Mouse (Mus musculus): ENCODE results near the gene Mog. TPM values are rescaled to one million over a fixed set of nuclear protein-coding genes. Genes with fewer than 3 reads are reported as not detected.

Gene Mog
- polyA plus RNA-seq, 1 experiment, result 0.04 TPM

DNA sequence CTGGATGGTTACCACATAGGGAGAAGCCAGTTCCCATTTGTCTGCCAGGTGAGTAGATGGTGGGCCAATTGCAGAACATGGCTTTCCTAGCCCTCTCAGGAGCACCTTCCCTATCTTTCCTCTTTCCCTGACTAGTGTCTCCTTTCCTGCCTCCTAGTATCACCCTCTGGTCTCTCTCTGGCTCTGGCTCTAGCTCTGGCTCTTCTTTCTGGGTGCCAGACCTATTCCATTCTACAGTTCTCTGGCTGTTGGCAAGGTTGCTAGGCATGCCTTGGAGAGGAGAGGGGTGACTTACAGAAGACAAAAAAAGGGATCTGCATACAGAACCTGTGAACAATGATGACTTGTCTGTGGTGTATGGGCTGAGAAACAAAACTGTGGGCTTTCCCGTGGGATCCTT, 44.7 kb upstream of the Mog start:
- Histone ChIP-seq H3K27me3 (ENCODE audit: control insufficient read depth, insufficient read depth, insufficient read length) (no peaks in the 10 kb centered on the region), H3K36me3 (ENCODE audit: control insufficient read depth, insufficient read depth) (peaks cover 20% of the 10 kb centered on the region), H3K4me2 (ENCODE audit: low read depth) (no peak overlapping the region), H3K4me3 (no peak overlapping the region), H3K79me2 (ENCODE audit: control insufficient read depth, insufficient read depth) (no peaks in the 10 kb centered on the region), H3ac (ENCODE audit: control insufficient read depth, insufficient read length) (no peak overlapping the region)
- TF ChIP-seq CEBPB (IDR thresholded peaks at IDR 0.05; ENCODE audit: insufficient read depth, poor library complexity, severe bottlenecking) (no peak), MAX (IDR thresholded peaks at IDR 0.05; ENCODE audit: low read depth) (no peak), MYOD1 (IDR thresholded peaks at IDR 0.05; ENCODE audit: control insufficient read depth in 1 of 3, insufficient read length in 2 of 3, low read depth in 2 of 3) (no peak), E2F4 (IDR thresholded peaks at IDR 0.05; ENCODE audit: insufficient read depth) (no peak), TCF3 (IDR thresholded peaks at IDR 0.05; ENCODE audit: insufficient read length, low read depth) (no peak), SRF (IDR thresholded peaks at IDR 0.05; ENCODE audit: control insufficient read depth, insufficient read length, low read depth) (no peak), USF1 (IDR thresholded peaks at IDR 0.05; ENCODE audit: low read depth) (no peak), REST (IDR thresholded peaks at IDR 0.05; ENCODE audit: insufficient read depth, insufficient read length) (no peak), POLR2AphosphoS2 (IDR thresholded peaks at IDR 0.05; ENCODE audit: insufficient read length, low read depth) (no peak), POLR2A (IDR thresholded peaks at IDR 0.05; ENCODE audit: insufficient read length, low read depth) (no peak), MYOG (IDR thresholded peaks at IDR 0.05; ENCODE audit: control insufficient read depth in 1 of 3, insufficient read depth in 1 of 3, insufficient read length in 2 of 3, low read depth in 2 of 3) (no peak)

GRCm38 (mm10) chr17:37065993-37066392, 42.8 kb upstream of the Mog start:
- H3K79me2 ChIP-seq (ENCODE audit: control insufficient read depth, insufficient read depth), result no peaks in the 10 kb centered on the region
- H3K36me3 ChIP-seq (ENCODE audit: control insufficient read depth, insufficient read depth), result peaks cover 33% of the 10 kb centered on the region
- H3ac ChIP-seq (ENCODE audit: control insufficient read depth, insufficient read length), result no peak overlapping the region
- no peak overlapping the region for H3K4me3 ChIP-seq
- no peak overlapping the region for H3K4me2 ChIP-seq (ENCODE audit: low read depth)
- TF ChIP-seq POLR2AphosphoS2 (IDR thresholded peaks at IDR 0.05; ENCODE audit: insufficient read length, low read depth) (no peak), MYOG (IDR thresholded peaks at IDR 0.05; ENCODE audit: control insufficient read depth in 1 of 3, insufficient read depth in 1 of 3, insufficient read length in 2 of 3, low read depth in 2 of 3) (no peak), REST (IDR thresholded peaks at IDR 0.05; ENCODE audit: insufficient read depth, insufficient read length) (no peak), MYOD1 (IDR thresholded peaks at IDR 0.05; ENCODE audit: control insufficient read depth in 1 of 3, insufficient read length in 2 of 3, low read depth in 2 of 3) (no peak)
- H3K27me3 ChIP-seq (ENCODE audit: control insufficient read depth, insufficient read depth, insufficient read length), result no peaks in the 10 kb centered on the region

DNA sequence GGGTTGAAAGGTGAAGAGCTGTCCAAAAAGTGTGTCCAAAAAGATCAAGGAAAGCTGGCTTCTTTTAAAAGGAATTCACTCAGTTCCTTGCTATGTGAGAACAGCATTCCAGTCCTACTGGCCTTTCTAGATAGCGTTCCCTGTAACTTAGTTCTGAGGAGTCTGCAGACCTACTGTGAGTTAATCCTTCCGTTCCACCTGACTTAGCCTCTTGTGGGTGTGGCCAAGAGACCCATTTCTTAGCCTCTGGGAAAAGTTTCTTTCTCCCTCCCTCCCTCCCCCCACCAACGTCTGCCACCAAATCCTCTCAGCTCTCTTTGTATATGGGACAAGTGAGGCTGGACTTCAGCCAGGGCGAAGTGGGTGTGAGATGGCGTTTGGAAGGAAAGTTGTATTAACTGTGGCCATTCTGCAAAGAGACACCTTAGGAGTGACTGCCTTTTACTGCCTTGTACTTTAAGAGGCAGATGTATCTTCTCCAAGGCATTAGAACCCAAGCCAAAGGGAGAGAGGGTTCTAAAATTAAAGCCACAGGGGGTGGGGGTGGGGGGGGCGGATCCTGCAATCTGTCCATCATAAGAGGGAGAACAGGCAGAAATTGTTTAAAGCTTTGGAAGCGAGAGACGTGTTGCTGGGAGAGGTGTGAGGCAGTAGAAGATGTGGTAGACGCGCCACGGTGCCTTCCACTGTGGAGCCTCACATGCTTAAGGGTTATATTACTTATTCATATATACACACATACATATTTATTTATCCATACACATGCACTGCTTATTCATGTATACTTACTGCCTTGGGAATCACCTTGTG, 40.7 kb upstream of the Mog start:
- Histone ChIP-seq H3ac (ENCODE audit: control insufficient read depth, insufficient read length) (no peak overlapping the region), H3K4me3 (no peak overlapping the region), H3K79me2 (ENCODE audit: control insufficient read depth, insufficient read depth) (no peaks in the 10 kb centered on the region), H3K27me3 (ENCODE audit: control insufficient read depth, insufficient read depth, insufficient read length) (no peaks in the 10 kb centered on the region), H3K4me2 (ENCODE audit: low read depth) (no peak overlapping the region), H3K36me3 (ENCODE audit: control insufficient read depth, insufficient read depth) (peaks cover 46% of the 10 kb centered on the region)
- TF ChIP-seq SRF (IDR thresholded peaks at IDR 0.05; ENCODE audit: control insufficient read depth, insufficient read length, low read depth), result no peak
- no peak for TF ChIP-seq USF1 (IDR thresholded peaks at IDR 0.05; ENCODE audit: low read depth)
- TF ChIP-seq MYOD1 (IDR thresholded peaks at IDR 0.05; ENCODE audit: control insufficient read depth in 1 of 3, insufficient read length in 2 of 3, low read depth in 2 of 3), result no peak
- no peak for TF ChIP-seq MYOG (IDR thresholded peaks at IDR 0.05; ENCODE audit: control insufficient read depth in 1 of 3, insufficient read depth in 1 of 3, insufficient read length in 2 of 3, low read depth in 2 of 3)
- no peak for TF ChIP-seq TCF3 (IDR thresholded peaks at IDR 0.05; ENCODE audit: insufficient read length, low read depth)
- TF ChIP-seq E2F4 (IDR thresholded peaks at IDR 0.05; ENCODE audit: insufficient read depth), result no peak
- TF ChIP-seq REST (IDR thresholded peaks at IDR 0.05; ENCODE audit: insufficient read depth, insufficient read length), result no peak
- no peak for TF ChIP-seq CEBPB (IDR thresholded peaks at IDR 0.05; ENCODE audit: insufficient read depth, poor library complexity, severe bottlenecking)
- TF ChIP-seq POLR2AphosphoS2 (IDR thresholded peaks at IDR 0.05; ENCODE audit: insufficient read length, low read depth), result no peak
- no peak for TF ChIP-seq POLR2A (IDR thresholded peaks at IDR 0.05; ENCODE audit: insufficient read length, low read depth)
- TF ChIP-seq MAX (IDR thresholded peaks at IDR 0.05; ENCODE audit: low read depth), result no peak
- no peak for TF ChIP-seq TCF12 (IDR thresholded peaks at IDR 0.05; ENCODE audit: insufficient read depth, poor library complexity, severe bottlenecking)

DNA sequence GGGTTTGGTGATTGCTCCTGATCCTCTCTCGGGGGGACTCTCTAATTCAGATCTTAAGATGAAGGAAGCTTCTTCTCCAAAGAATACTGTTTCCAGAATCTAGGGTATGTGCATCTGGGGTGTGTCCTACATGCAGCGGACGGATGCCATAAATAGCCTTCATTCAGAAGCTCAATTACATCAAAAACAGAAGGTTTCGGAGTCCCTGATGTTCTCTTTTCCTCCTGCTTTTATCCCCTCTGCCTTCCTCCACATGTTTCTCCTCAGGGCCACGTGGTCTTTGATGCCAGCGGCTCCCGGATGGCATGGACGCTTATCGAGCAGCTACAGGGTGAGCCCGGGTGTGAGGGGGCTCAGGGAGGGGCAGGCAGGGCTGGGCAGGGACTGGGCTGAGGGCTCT, 39.9 kb upstream of the Mog start:
- Histone ChIP-seq H3K4me2 (ENCODE audit: low read depth) (no peak overlapping the region), H3K36me3 (ENCODE audit: control insufficient read depth, insufficient read depth) (peaks cover 46% of the 10 kb centered on the region)
- TF ChIP-seq CEBPB (IDR thresholded peaks at IDR 0.05; ENCODE audit: insufficient read depth, poor library complexity, severe bottlenecking) (no peak), TCF12 (IDR thresholded peaks at IDR 0.05; ENCODE audit: insufficient read depth, poor library complexity, severe bottlenecking) (no peak), MYOG (IDR thresholded peaks at IDR 0.05; ENCODE audit: control insufficient read depth in 1 of 3, insufficient read depth in 1 of 3, insufficient read length in 2 of 3, low read depth in 2 of 3) (no peak), SRF (IDR thresholded peaks at IDR 0.05; ENCODE audit: control insufficient read depth, insufficient read length, low read depth) (no peak), MYOD1 (IDR thresholded peaks at IDR 0.05; ENCODE audit: control insufficient read depth in 1 of 3, insufficient read length in 2 of 3, low read depth in 2 of 3) (no peak), MAX (IDR thresholded peaks at IDR 0.05; ENCODE audit: low read depth) (no peak), POLR2A (IDR thresholded peaks at IDR 0.05; ENCODE audit: insufficient read length, low read depth) (no peak), E2F4 (IDR thresholded peaks at IDR 0.05; ENCODE audit: insufficient read depth) (no peak), USF1 (IDR thresholded peaks at IDR 0.05; ENCODE audit: low read depth) (no peak), TCF3 (IDR thresholded peaks at IDR 0.05; ENCODE audit: insufficient read length, low read depth) (no peak), POLR2AphosphoS2 (IDR thresholded peaks at IDR 0.05; ENCODE audit: insufficient read length, low read depth) (no peak), REST (IDR thresholded peaks at IDR 0.05; ENCODE audit: insufficient read depth, insufficient read length) (no peak)

More for the DNA sequence above, 39.9 kb upstream of the Mog start:
- Histone ChIP-seq H3ac (ENCODE audit: control insufficient read depth, insufficient read length) (no peak overlapping the region), H3K4me3 (no peak overlapping the region), H3K79me2 (ENCODE audit: control insufficient read depth, insufficient read depth) (no peaks in the 10 kb centered on the region), H3K27me3 (ENCODE audit: control insufficient read depth, insufficient read depth, insufficient read length) (no peaks in the 10 kb centered on the region)
